Mouse (Mus musculus): ENCODE measurements around the gene Capzb.

DNA sequence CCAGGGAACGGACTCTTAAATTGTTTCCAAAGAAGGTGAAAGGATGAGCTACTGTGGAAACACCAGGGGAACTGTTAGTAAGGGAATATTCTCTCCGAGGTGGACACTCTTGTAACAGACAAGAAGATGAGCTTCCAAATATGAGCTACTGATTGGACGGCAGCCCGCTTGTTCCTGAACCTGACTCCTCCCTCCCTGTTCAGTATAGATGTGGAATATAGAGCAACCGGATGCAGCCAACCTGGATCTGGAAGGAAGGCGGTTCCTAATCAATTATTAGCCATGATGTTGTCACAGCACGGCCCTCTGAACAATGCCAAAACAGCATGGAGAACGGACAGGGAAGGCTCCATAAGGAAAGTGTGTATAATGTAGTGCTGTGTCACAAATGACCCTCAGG, 27.4 kb upstream of the Capzb start:
- TF ChIP-seq MAZ (IDR thresholded peaks at IDR 0.05; ENCODE audit: low read depth, low read length), result no peak
- no peak for TF ChIP-seq MXI1 (IDR thresholded peaks at IDR 0.05; ENCODE audit: low read depth, low read length)
- TF ChIP-seq CTCF (IDR thresholded peaks at IDR 0.05 in 2 of 3, conservative IDR thresholded peaks at IDR 0.05 in 1 of 3; ENCODE audit: control insufficient read depth in 1 of 3, insufficient read depth in 1 of 3, low read depth in 2 of 3, low read length in 3 of 3, poor library complexity in 1 of 3, severe bottlenecking in 1 of 3), result no peak
- TF ChIP-seq SMC3 (IDR thresholded peaks at IDR 0.05; ENCODE audit: low read depth, low read length), result no peak
- no peak for TF ChIP-seq JUND (IDR thresholded peaks at IDR 0.05; ENCODE audit: low read depth, low read length)
